Mouse (Mus musculus): ENCODE measurements at regions not wholly inside any gene's neighbourhood (a gene's known extent, or its start where the extent isn't known, plus 50 kb on each side); places are given as distances from the start of the nearest gene placed in this dataset.
A peak's percentile ranks its signal among the peaks of the same experiment; 100 is the strongest.

GRCm38 (mm10) chr19:35639945-35640344 is 417.4 kb downstream of the Htr7 start:
- H3K4me2 ChIP-seq (ENCODE audit: low read depth, low read length) = no peak overlapping the region
- H3K27me3 ChIP-seq (ENCODE audit: control insufficient read depth, insufficient read depth, low read length) = no peaks in the 10 kb centered on the region
- no peak for ATAC-seq (replicated peaks; ENCODE audit: insufficient number of reproducible peaks, low FRiP score, low TSS enrichment, low read depth)
- no peaks in the 10 kb centered on the region for H3K9me3 ChIP-seq (replicated peaks; ENCODE audit: control insufficient read depth, low read length)
- DNase-seq (ENCODE audit: low spot score) = peak; percentile 26
- no peaks in the 10 kb centered on the region for H3K4me1 ChIP-seq (ENCODE audit: control insufficient read depth, insufficient read depth, low read length)
- no peak overlapping the region for H3K4me3 ChIP-seq (ENCODE audit: low read depth, low read length)
- H3K36me3 ChIP-seq (replicated peaks; ENCODE audit: control insufficient read depth, insufficient read depth, low read depth, low read length) = no peaks in the 10 kb centered on the region
- H3K27ac ChIP-seq (replicated peaks; ENCODE audit: low read depth, low read length) = no peak overlapping the region
- no peak overlapping the region for H3K9ac ChIP-seq (replicated peaks; ENCODE audit: low read length)
- 50% methylated on average over 3 of the region's 3 CpGs for WGBS

GRCm38 (mm10) chr19:35621771-35622170 is 435.5 kb downstream of the Htr7 start:
- no peak for ATAC-seq (replicated peaks; ENCODE audit: insufficient number of reproducible peaks, low FRiP score, low TSS enrichment, low read depth)
- WGBS = 82% methylated on average over 2 of the region's 2 CpGs
- Histone ChIP-seq H3K36me3 (replicated peaks; ENCODE audit: control insufficient read depth, insufficient read depth, low read depth, low read length) (no peaks in the 10 kb centered on the region), H3K4me1 (ENCODE audit: control insufficient read depth, insufficient read depth, low read length) (no peaks in the 10 kb centered on the region), H3K4me3 (ENCODE audit: low read depth, low read length) (no peak overlapping the region), H3K9ac (replicated peaks; ENCODE audit: low read length) (no peak overlapping the region), H3K27ac (replicated peaks; ENCODE audit: low read depth, low read length) (no peak overlapping the region), H3K9me3 (replicated peaks; ENCODE audit: control insufficient read depth, low read length) (no peaks in the 10 kb centered on the region), H3K27me3 (ENCODE audit: control insufficient read depth, insufficient read depth, low read length) (no peaks in the 10 kb centered on the region), H3K4me2 (ENCODE audit: low read depth, low read length) (no peak overlapping the region)
- DNase-seq (ENCODE audit: low spot score) = no peak

DNA sequence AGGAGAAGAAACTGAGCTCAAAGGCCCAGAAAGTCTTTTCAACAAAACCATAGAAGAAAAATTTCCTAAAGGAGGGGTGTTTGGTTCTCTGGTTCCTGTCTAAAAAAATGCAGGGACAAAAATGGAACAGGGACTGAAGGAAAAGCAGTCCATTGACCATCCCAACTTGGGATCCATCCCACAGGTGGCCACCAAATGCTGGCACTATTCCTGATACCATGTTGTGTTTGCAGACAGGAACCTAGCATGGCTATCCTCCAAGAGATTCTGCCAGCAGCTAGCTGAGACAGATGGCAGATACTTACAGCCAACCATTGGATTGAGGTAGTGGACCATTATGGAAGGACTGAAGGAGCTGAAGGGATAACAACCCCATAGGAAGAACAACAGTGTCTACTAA is 461.9 kb downstream of the Htr7 start:
- Histone ChIP-seq H3K36me3 (replicated peaks; ENCODE audit: control insufficient read depth, insufficient read depth, low read depth, low read length) (no peaks in the 10 kb centered on the region), H3K4me3 (ENCODE audit: low read depth, low read length) (no peak overlapping the region), H3K27me3 (ENCODE audit: control insufficient read depth, insufficient read depth, low read length) (no peaks in the 10 kb centered on the region), H3K27ac (replicated peaks; ENCODE audit: low read depth, low read length) (no peak overlapping the region), H3K4me1 (ENCODE audit: control insufficient read depth, insufficient read depth, low read length) (no peaks in the 10 kb centered on the region), H3K4me2 (ENCODE audit: low read depth, low read length) (no peak overlapping the region), H3K9ac (replicated peaks; ENCODE audit: low read length) (no peak overlapping the region), H3K9me3 (replicated peaks; ENCODE audit: control insufficient read depth, low read length) (no peaks in the 10 kb centered on the region)
- DNase-seq (ENCODE audit: low spot score) (no peak), ATAC-seq (replicated peaks; ENCODE audit: insufficient number of reproducible peaks, low FRiP score, low TSS enrichment, low read depth) (no peak)

- no peak for ATAC-seq (replicated peaks; ENCODE audit: insufficient number of reproducible peaks, low FRiP score, low TSS enrichment, low read depth)
- no peaks in the 10 kb centered on the region for H3K36me3 ChIP-seq (replicated peaks; ENCODE audit: control insufficient read depth, insufficient read depth, low read depth, low read length)
- no peak overlapping the region for H3K4me2 ChIP-seq (ENCODE audit: low read depth, low read length)
Observed at GRCm38 (mm10) chr19:35575979-35576378, 481.3 kb downstream of the Htr7 start.

GRCm38 (mm10) chr19:35549381-35549780 is 507.9 kb downstream of the Htr7 start:
- no peaks in the 10 kb centered on the region for H3K9me3 ChIP-seq (replicated peaks; ENCODE audit: control insufficient read depth, low read length)
- no peaks in the 10 kb centered on the region for H3K27me3 ChIP-seq (ENCODE audit: control insufficient read depth, insufficient read depth, low read length)
- no peaks in the 10 kb centered on the region for H3K36me3 ChIP-seq (replicated peaks; ENCODE audit: control insufficient read depth, insufficient read depth, low read depth, low read length)
- H3K27ac ChIP-seq (replicated peaks; ENCODE audit: low read depth, low read length) = no peak overlapping the region
- no peak overlapping the region for H3K4me2 ChIP-seq (ENCODE audit: low read depth, low read length)
- H3K4me3 ChIP-seq (ENCODE audit: low read depth, low read length) = no peak overlapping the region
- no peaks in the 10 kb centered on the region for H3K4me1 ChIP-seq (ENCODE audit: control insufficient read depth, insufficient read depth, low read length)
- no peak for ATAC-seq (replicated peaks; ENCODE audit: insufficient number of reproducible peaks, low FRiP score, low TSS enrichment, low read depth)
- WGBS = 77% methylated on average over 3 of the region's 3 CpGs
- H3K9ac ChIP-seq (replicated peaks; ENCODE audit: low read length) = no peak overlapping the region
- DNase-seq (ENCODE audit: low spot score) = no peak

More at GRCm38 (mm10) chr19:35575979-35576378, 481.3 kb downstream of the Htr7 start:
- DNase-seq (ENCODE audit: low spot score) = no peak
- WGBS = 73% methylated on average over 3 of the region's 3 CpGs
- Histone ChIP-seq H3K9me3 (replicated peaks; ENCODE audit: control insufficient read depth, low read length) (no peaks in the 10 kb centered on the region), H3K27ac (replicated peaks; ENCODE audit: low read depth, low read length) (no peak overlapping the region), H3K4me3 (ENCODE audit: low read depth, low read length) (no peak overlapping the region), H3K9ac (replicated peaks; ENCODE audit: low read length) (no peak overlapping the region), H3K4me1 (ENCODE audit: control insufficient read depth, insufficient read depth, low read length) (no peaks in the 10 kb centered on the region), H3K27me3 (ENCODE audit: control insufficient read depth, insufficient read depth, low read length) (no peaks in the 10 kb centered on the region)

- no peaks in the 10 kb centered on the region for H3K4me1 ChIP-seq (ENCODE audit: control insufficient read depth, insufficient read depth, low read length)
- H3K4me2 ChIP-seq (ENCODE audit: low read depth, low read length) = no peak overlapping the region
- H3K27ac ChIP-seq (replicated peaks; ENCODE audit: low read depth, low read length) = no peak overlapping the region
- no peak overlapping the region for H3K4me3 ChIP-seq (ENCODE audit: low read depth, low read length)
- ATAC-seq (replicated peaks; ENCODE audit: insufficient number of reproducible peaks, low FRiP score, low TSS enrichment, low read depth) (no peak), DNase-seq (ENCODE audit: low spot score) (no peak)
- no peaks in the 10 kb centered on the region for H3K36me3 ChIP-seq (replicated peaks; ENCODE audit: control insufficient read depth, insufficient read depth, low read depth, low read length)
- 45% methylated on average over 2 of the region's 2 CpGs for WGBS
- H3K9ac ChIP-seq (replicated peaks; ENCODE audit: low read length) = no peak overlapping the region
- H3K27me3 ChIP-seq (ENCODE audit: control insufficient read depth, insufficient read depth, low read length) = no peaks in the 10 kb centered on the region
- H3K9me3 ChIP-seq (replicated peaks; ENCODE audit: control insufficient read depth, low read length) = no peaks in the 10 kb centered on the region
Observed at GRCm38 (mm10) chr19:35536816-35537215, 520.5 kb downstream of the Htr7 start.

DNA sequence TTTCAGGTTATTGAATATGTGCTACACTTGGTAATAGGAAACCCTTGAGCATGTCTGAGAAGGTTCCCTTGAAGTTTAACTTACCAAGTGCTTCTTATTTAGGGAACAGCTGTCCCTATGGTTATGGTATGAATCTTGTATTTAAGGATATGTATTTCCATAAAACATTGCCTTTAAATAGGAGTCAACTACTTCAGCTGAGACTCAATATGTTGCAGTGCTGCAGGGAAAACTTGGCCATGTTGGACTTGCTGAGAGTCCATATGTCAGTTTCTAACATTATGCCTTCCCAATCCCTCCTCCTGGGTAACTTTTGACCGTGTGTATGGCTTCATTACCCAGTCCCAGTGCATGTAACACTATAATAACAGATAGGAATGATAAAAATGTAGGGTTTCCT is 528.0 kb downstream of the Htr7 start:
- H3K4me2 ChIP-seq (ENCODE audit: low read depth, low read length) = no peak overlapping the region
- WGBS = 49% methylated on average over 1 of the region's 1 CpGs
- H3K9me3 ChIP-seq (replicated peaks; ENCODE audit: control insufficient read depth, low read length) = no peaks in the 10 kb centered on the region
- no peak overlapping the region for H3K4me3 ChIP-seq (ENCODE audit: low read depth, low read length)
- no peaks in the 10 kb centered on the region for H3K4me1 ChIP-seq (ENCODE audit: control insufficient read depth, insufficient read depth, low read length)
- DNase-seq (ENCODE audit: low spot score) = no peak
- H3K9ac ChIP-seq (replicated peaks; ENCODE audit: low read length) = no peak overlapping the region
- H3K36me3 ChIP-seq (replicated peaks; ENCODE audit: control insufficient read depth, insufficient read depth, low read depth, low read length) = no peaks in the 10 kb centered on the region
- ATAC-seq (replicated peaks; ENCODE audit: insufficient number of reproducible peaks, low FRiP score, low TSS enrichment, low read depth) = no peak
- H3K27me3 ChIP-seq (ENCODE audit: control insufficient read depth, insufficient read depth, low read length) = no peaks in the 10 kb centered on the region
- no peak overlapping the region for H3K27ac ChIP-seq (replicated peaks; ENCODE audit: low read depth, low read length)

- no peak overlapping the region for H3K9ac ChIP-seq (replicated peaks; ENCODE audit: low read length)
- H3K27me3 ChIP-seq (ENCODE audit: control insufficient read depth, insufficient read depth, low read length) = no peaks in the 10 kb centered on the region
- no peak overlapping the region for H3K4me3 ChIP-seq (ENCODE audit: low read depth, low read length)
- ATAC-seq (replicated peaks; ENCODE audit: insufficient number of reproducible peaks, low FRiP score, low TSS enrichment, low read depth) (no peak), DNase-seq (ENCODE audit: low spot score) (peak; percentile 26)
- no peak overlapping the region for H3K4me2 ChIP-seq (ENCODE audit: low read depth, low read length)
- H3K36me3 ChIP-seq (replicated peaks; ENCODE audit: control insufficient read depth, insufficient read depth, low read depth, low read length) = no peaks in the 10 kb centered on the region
- H3K27ac ChIP-seq (replicated peaks; ENCODE audit: low read depth, low read length) = no peak overlapping the region
- H3K9me3 ChIP-seq (replicated peaks; ENCODE audit: control insufficient read depth, low read length) = no peaks in the 10 kb centered on the region
- no peaks in the 10 kb centered on the region for H3K4me1 ChIP-seq (ENCODE audit: control insufficient read depth, insufficient read depth, low read length)
- 60% methylated on average over 4 of the region's 4 CpGs for WGBS
Observed at GRCm38 (mm10) chr19:35493721-35494120, 563.6 kb downstream of the Htr7 start.
